Mouse (Mus musculus): ENCODE data around the gene Ptprt. TPM values are rescaled to one million over a fixed set of nuclear protein-coding genes. Genes with fewer than 3 reads are reported as not detected.
"Not testable (repeated sequence)": the region's sequence is repeated elsewhere in the genome, so short reads cannot be mapped to it uniquely, and the experiment has no call there.

Ptprt gene
- polyA plus RNA-seq, 1 experiment, result 35.6 TPM

DNA sequence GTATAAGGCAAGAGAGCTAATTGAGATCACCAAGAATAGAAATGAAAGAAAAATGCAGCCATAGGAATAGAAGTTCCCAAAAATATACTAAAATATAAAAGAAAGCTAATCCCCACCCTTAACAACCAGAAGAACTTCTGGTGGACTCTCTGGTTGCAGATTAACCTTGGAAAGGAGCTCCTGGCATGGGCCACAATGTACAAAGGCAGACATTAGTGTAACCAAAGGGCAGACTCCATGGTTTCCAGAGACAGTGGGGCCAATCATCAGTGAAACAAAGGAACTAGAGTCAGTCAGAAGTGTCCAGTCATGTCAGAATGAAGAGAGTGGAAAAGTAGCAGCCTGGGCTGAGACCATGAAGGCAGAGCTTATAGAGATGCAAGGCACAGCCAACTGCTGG, 440.4 kb downstream of the Ptprt start:
- DNase-seq (ENCODE audit: extremely low spot score in 1 of 2, low spot score in 1 of 2), result no peak

DNA sequence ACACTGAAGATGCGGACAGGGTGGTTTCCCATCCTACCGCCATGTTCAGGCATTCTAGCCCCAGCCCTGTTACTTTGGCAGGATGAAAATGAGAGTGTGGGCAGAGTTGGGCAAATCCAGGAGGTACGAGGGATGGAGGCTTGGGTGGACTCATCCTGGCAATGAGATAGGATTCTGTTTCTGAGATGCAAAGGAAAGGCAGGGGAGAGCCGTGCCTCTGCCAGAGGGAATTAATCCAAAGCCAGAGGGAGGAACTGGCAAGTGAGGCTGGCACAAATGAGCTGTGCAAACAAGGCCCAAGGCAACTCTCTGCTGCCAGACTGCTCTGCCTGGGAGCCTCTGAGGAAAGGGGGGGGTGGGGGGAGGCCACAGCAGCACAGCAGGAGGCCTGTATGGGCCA, 441.4 kb downstream of the Ptprt start:
- peak; percentile 61 to 73 for DNase-seq (ENCODE audit: extremely low spot score in 1 of 2, low spot score in 1 of 2)

DNA sequence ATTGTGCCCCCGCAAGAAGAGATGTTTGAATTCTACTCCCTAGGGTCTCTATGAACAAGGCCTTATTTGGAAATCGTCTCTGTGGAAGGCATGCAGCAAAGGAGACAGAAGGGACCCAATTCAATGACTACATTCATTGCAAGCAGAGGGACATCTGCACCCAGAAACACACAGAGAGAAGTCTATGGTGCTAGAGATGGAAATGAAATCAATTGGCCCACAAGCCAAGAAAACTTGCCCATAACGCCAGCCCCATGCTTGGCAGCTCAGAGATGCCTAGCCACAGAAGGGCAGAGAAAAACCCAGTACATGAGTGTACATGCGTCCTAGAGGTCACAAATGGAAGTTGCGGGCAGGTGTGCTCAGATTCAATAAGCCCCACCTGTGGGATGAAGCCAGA, 443.1 kb downstream of the Ptprt start:
- no peak for DNase-seq (ENCODE audit: extremely low spot score in 1 of 2, low spot score in 1 of 2)

DNA sequence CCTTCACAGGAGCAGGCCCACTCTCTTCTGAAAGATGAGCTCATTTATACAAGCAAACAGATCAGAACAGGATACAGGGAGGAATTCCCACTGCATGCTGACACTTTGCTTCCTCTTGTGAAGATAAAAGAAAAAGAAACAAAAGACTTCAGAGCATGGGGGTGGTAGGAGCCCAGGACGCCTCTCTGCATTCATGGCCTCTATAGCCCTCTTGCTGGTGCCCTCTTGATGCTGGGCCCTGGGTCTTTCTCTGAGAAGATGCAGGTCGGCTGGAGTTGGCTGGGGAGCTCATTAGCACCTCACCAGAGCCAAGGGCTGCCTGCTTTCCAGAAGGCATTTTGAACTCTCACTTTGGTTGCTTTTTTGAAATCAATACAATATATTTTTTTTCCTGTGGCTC, 448.6 kb downstream of the Ptprt start:
- no peak for DNase-seq (ENCODE audit: extremely low spot score in 1 of 2, low spot score in 1 of 2)

DNA sequence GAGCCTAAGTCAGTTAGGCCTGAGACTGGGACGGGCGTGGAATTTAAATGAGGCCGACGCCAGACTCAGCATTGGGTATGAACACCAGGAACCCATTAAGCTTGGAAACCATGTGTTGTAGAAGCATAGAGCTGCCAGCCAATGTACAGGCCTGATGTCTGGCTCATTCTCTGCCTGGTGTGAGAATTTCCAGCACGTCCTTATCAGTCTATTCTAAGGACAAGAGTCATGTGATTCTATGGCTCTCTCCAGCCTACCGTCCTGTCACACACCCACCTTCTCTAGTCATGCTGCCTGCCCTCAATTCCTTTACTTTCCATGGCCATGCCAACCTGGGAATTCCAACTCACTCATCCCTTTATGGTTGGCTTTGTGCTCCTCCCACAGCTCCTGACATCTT, 450.4 kb downstream of the Ptprt start:
- DNase-seq (ENCODE audit: extremely low spot score in 1 of 2, low spot score in 1 of 2), result no peak

DNA sequence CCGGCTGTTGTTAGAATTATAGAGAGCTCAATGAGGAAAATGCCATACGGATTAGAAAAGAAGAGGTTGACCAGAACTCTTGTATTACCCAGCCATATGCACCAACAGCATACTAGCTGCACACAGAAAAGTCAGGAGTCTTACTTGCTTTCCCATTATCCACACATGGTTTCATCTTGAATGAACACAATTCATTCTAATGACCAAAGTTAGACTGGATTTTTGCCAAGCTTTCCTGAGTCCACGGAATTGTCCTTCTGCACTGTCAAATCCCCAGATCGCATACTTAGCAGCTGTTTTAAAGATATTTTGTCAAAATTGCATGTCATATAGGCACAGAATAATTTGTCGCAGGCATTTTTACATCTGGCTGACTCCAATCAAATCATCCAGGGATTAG, 463.6 kb downstream of the Ptprt start:
- no peak for DNase-seq (ENCODE audit: extremely low spot score in 1 of 2, low spot score in 1 of 2)

DNA sequence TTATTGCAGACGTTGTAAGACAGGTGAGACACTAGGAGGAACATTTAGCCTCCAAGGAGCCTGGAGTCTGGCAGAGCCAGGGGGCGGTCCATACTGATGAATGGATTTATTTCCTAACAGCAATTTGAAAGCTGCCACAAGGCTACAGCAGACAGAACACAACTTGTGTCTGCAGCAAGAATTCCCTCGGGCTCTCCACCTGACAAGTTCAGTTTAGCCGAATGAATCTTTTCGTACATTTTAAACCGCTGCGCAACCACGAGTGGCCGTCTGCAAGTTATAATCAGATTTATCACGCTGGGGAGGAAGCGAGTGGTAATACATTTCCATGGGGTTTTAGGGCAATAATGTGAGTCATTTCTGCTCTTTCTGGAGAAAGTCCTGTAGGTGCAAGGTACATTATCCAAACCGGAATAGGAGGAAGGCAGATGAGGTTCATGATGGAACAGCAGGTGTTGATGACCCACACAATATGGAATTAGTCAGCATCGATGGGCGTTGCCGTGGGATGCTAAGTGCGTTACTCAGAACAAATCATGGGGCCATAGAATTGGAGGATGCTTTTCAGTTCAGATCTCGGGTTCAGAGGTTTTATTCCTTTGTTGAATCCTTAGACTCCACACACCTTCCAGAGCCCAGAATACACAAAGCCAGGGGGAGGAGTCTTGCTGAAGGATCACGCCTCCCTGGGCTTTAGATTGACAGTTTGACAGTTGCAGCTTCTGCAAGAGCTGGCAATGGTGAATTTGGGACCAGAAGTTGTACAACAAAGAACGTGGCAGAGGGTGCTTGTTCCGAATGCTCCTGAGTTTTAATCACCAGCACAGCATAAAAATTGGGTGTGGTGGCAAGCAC, 478.1 kb downstream of the Ptprt start:
- peak; percentile 8 to 63 for DNase-seq (ENCODE audit: extremely low spot score in 1 of 2, low spot score in 1 of 2)

DNA sequence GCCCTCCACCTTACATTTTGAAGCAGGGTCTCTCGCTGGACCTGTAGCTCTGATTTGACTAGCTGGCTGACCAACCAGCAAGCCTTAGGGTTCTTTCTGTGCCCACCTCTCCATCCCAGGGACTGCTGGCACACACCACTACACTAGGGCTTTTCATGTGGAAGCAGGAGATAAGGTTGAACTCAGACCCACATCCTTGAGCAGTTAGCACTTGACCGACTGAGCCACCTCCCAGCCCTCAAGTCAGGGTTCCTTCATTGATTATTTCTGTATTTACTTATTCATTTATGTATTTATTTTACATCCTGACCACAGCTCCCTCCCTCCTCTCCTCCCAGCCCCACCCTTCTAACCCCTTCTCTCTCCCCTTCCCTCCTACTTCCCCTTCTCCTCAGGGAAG, 479.1 kb downstream of the Ptprt start:
- DNase-seq (ENCODE audit: extremely low spot score in 1 of 2, low spot score in 1 of 2), result no peak

DNA sequence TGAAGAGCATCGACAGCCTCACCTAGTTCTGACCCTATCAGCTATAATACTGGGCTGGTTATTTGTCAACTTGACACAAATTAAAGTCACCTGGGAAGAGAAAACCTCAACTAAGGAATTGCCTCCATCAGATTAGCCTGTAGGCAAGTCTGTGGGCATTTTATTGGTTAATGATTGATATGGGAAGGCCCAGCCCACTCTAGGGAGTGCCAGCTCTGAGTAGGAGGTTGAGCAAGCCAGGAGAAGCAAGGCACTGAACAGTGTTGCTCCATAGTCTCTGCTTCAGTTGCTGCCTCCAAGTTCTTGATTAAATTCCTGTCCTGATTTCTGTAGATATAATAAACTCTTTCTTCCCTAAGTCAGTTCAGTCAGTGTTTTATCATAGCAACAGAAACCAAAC, 488.4 kb downstream of the Ptprt start:
- no peak for DNase-seq (ENCODE audit: extremely low spot score in 1 of 2, low spot score in 1 of 2)

DNA sequence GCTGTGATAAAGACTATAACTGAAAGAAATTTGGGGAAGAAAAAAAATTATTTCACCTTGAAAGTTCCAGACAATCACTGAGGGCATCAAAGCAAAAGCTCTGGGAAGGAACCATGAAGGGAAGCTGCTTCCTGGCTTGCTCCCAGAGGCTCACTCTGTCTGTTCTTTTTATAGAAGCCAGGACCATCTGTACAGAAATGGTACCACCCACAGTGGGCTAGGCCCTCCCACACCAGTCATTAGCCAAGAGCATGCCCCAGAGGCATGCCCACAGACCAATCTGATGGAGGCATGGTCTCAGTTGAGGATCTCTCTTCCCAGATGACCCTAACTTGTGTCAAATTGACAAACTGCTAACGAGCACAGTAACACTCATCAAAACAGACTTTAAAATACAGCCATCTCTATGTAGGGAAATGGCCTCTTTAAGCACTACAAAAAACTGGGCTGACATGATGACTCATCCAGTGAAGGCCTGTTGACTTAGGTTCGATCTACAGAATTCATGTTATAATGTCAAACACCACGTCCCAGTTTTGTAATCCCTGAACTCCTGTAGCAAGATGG, 519.0 kb downstream of the Ptprt start:
- peak; percentile 28 to 42 for DNase-seq (ENCODE audit: extremely low spot score in 1 of 2, low spot score in 1 of 2)

DNA sequence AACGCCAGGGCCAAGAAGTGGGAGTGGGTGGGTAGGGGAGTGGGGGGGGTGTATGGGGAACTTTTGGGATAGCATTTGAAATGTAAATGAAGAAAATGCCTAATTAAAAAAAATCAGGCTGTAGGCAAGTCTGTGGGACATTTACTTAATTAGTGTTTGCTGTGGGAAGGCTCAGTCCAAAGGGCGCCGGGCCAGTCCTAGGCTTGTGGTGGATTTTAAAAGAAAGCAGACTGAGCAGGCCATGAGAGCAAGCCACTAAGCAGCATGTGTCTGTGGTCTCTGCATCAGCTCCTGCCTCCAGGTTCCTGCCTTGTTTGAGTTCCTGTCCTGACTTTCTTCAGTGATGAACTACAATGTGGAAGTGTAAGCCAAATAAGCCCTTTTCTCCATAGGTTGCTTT, 524.8 kb downstream of the Ptprt start:
- not testable (repeated sequence) for DNase-seq (ENCODE audit: extremely low spot score in 1 of 2, low spot score in 1 of 2)

DNA sequence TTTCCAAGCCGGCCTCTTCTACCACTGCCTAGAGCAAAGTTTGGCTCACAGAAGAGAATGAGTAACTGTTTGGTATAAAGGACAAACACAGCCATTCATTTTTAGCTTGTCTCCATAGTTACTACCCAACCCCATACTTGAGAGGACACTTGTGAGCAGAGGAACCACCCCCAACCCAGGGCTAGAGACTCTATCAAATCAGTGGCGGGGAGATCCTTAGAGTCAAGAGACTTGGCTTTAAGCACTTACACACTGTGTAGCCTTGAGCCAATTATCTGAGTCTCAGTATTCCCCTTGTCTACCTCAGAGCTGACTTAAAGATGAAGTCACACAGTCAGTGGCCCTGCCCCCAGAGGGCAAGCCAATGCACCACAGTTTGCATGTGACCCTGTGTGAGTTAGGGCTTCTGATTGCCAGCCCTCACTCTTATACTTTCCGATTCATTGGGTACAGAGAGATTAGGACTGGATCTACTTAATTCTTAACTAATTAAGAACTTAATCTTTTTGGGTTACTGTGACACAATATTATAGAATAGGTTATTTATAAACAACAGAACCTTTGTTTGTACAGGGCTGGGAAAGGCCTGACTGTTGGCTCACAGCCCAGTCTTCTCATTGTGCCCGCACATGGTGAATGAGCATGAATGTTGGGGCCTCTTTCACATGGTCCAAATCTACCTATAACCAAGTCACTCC, 529.2 kb downstream of the Ptprt start:
- DNase-seq (ENCODE audit: extremely low spot score in 1 of 2, low spot score in 1 of 2), result peak in 1 of 2 experiments; percentile 19

DNA sequence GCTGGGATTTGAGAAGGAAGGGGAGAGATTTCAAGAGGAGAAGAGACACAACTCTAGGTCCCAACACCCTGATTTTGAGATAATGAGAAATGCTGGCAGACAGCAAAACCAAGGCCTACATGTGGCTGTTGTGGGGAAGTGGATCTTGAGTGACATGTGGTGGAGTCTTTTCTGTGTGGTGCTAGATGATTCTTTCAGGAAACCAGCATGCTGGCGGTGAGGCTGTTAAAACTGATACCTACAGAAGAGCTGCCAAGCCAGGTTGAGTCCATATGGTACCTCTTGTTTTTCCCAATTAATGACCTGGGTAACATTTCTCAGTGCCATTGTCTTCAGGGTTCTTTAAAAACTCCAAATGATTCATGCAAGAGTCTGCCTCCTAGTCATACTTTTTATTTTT, 531.1 kb downstream of the Ptprt start:
- DNase-seq (ENCODE audit: extremely low spot score in 1 of 2, low spot score in 1 of 2), result no peak

DNA sequence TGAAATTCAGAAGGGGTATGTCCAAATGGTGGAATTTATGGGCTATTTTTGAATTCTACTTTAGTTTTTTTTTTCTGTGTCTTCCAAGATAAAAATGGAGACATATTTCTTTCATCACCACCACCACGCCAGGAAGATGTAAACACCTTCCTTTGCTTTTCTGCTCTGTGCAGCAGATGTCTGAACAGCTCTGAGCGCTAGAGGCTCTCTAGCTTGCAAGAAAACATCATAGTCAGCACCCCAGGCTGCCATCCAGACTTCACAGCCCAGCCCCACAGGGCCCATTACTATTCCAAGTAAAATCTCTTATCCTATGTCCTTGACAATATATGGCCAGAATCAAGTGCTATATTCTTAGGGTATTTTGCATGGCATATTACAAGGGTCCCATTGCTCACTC, 542.9 kb downstream of the Ptprt start:
- DNase-seq (ENCODE audit: extremely low spot score in 1 of 2, low spot score in 1 of 2), result peak in 1 of 2 experiments; percentile 37

DNA sequence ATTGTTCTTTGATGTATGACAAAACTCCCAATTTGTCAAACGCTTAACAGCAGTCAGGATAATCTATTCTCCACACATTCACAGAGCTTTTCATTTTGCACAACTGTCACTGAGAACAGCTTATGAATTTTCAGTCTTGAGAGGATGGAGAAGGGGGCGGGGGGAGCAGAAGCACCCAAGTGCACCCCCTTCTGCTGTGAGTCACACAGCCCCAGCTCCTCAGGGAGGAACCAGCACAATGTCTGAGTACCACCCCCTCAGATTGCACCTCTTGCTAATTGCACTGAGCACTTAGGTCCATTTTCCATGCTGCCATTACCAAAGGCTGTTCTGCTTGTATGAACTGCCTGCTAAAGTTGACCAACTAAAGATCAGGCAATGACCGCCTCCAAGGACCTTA, 578.6 kb downstream of the Ptprt start:
- DNase-seq (ENCODE audit: extremely low spot score in 1 of 2, low spot score in 1 of 2), result peak; percentile 69 to 79

DNA sequence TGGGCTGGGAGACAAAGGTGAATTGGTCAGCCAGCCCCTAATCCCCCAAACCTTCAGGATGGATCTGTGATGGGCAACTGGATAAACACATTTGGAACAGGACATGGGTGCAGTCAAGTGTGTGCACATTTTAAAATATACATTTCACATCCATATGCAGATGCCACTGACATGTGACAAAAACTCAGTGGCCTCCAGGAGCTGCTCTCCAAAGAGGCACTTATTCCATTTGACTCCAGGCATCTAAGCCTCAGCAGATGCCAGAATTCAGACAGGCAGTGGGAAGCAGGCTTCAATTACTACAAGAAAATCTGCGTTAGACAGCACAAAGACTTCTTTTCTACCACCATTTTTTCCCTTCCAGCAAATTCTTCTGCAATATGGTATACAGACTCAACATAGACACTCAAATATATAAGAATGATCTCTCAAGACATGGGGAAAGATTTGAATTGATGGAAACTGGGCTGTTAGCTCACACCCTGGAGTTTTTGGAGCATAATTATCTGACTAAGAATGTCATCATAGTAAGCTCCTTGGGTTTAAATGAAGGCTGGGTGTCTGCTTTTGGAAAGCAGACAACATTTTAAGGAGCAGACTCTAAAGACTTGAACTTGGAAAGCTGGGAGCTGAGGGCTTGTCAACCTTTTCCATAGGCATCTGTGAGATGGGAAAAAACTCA, 580.1 kb downstream of the Ptprt start:
- no peak for DNase-seq (ENCODE audit: extremely low spot score in 1 of 2, low spot score in 1 of 2)

DNA sequence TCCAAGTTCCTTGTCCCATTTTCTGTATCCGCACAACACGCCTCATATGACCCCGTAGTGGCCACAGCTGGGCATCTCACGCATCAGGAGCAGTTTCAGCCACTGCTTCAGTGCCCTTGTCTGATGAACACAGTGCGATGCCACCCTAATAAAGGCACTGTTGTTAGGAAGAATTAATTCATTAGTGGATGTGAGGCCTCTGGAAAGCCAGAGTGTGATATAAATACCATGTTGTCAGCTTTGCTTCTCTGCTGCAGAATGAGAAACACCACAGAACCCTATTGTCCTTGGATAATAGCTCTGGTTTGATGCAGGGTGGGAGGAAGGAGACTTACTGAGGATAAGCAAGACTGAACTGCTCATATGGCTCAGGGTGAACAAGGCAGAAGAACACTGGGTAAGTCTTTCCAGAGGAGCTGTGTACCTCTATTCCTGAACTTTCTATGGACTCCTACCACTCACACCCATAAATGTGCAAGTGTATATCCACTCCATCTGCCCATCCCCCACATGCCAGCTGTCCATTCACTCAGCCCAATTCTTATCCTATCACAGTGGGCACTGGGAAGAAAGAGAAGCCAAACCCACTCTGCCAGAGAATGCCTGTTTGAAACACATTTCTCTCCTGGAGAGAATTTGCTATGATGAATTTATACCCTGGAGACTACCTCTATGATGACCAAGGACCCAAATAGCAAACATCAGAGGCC, 582.2 kb downstream of the Ptprt start:
- peak in 1 of 2 experiments; percentile 12 for DNase-seq (ENCODE audit: extremely low spot score in 1 of 2, low spot score in 1 of 2)

DNA sequence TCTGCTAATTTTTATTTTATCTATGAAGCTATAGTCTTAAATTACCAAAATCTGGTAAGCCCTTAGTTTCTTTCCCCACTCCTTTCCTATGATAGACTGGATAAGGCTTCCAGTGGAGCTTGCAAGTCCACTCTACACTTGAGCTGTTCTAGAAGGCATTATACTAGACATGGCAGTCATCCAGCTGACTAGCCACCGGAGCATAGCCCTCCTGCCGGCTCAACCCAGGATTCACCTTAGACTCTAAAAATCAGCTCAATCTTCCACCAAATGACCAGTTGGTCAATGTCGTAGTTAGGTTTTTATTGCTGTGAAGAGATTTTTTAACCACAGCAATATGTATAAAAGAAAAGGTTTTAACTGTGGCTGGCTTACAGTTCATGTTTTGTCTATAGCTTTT, 608.1 kb downstream of the Ptprt start:
- no peak for DNase-seq (ENCODE audit: extremely low spot score in 1 of 2, low spot score in 1 of 2)

DNA sequence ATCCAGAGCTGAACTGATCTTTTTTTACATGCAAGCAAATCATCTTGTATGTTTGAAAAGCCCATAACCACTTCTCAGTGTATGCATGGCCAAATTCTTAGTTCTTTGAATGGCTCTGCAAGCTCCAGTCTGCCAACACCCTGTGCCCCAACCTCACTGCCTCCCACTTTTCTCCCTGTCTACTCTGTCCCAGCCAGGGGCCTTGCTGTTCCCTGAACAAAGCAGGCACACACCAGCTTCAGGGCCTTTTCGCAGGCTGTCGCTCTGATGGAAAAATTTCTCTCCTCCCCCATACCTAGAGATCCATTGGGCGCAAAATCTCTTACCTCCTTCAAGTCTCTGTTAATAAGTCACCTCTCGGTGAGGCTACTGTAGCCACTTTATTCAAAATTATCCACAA, 610.7 kb downstream of the Ptprt start:
- no peak for DNase-seq (ENCODE audit: extremely low spot score in 1 of 2, low spot score in 1 of 2)

DNA sequence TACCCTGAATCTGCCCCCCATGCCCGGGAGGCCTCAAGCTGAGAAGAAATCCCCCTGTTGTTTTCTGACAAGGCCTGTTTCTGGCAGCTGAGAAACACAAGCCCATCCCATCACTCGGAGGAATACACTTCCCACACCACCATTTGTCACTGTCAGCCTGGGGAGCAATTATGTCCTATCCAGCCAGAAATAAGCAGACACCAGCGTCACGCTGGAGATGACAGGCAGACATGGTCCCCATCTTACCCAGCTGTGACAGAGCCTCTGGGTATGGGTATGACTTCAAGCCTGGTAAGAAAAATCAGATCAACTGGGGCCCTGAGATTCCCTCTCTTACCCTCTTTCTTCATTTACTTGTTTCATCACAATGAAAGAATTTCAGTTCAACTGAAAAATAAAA, 625.3 kb downstream of the Ptprt start:
- DNase-seq (ENCODE audit: extremely low spot score in 1 of 2, low spot score in 1 of 2), result no peak

DNA sequence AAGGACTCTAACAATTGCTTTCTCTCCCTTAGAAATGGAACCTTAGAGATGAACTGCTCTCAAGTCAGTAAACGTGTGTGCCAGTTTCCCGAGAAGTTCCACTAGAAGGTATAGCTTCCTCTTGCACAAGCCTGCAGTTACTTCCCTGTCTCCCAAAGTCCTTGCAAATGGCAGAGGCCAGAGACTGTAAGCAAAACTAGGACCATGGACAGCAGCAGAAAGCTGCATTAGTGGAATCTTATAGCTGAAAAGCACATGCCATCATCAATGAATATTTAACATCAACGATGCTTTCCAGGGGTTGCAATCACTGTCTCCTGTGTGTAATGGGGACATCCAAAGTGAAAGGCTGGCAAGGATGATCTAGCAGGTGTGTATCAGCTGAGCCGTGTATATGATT, 629.3 kb downstream of the Ptprt start:
- no peak for DNase-seq (ENCODE audit: extremely low spot score in 1 of 2, low spot score in 1 of 2)

All from frontal cortex, adult 2 months (tissue).